Mouse (Mus musculus): ENCODE measurements around the gene Topaz1. TPM values are rescaled to one million over a fixed set of nuclear protein-coding genes. Genes with fewer than 3 reads are reported as not detected.

Gene Topaz1
- total and polyA plus RNA-seq, 2 experiments, result not detected

GRCm38 (mm10) chr9:122836126-122836525, 89.0 kb downstream of the Topaz1 start:
- WGBS, result 92% methylated on average over 9 of the region's 9 CpGs
- H3K27me3 ChIP-seq (ENCODE audit: control insufficient read depth, insufficient read depth, low read length), result no peaks in the 10 kb centered on the region
- no peak overlapping the region for H3K9ac ChIP-seq (ENCODE audit: low read depth, low read length)
- H3K79me2 ChIP-seq (ENCODE audit: control insufficient read depth, insufficient read depth, low read length), result no peaks in the 10 kb centered on the region
- DNase-seq (ENCODE audit: extremely low read depth, low read depth, low spot score), result no peak
- H3K36me3 ChIP-seq (ENCODE audit: control insufficient read depth, insufficient read depth, low read length), result peaks cover 32% of the 10 kb centered on the region
- no peaks in the 10 kb centered on the region for H3K4me1 ChIP-seq (ENCODE audit: control insufficient read depth, insufficient read depth, low read length)
- no peak overlapping the region for H3K27ac ChIP-seq (replicated peaks; ENCODE audit: insufficient read depth, low read depth, low read length)
- TF ChIP-seq POLR2A (IDR thresholded peaks at IDR 0.05; ENCODE audit: extremely low read depth, insufficient read depth, low read length) (no peak), CTCF (IDR thresholded peaks at IDR 0.05; ENCODE audit: low read depth, low read length) (no peak)
- H3K4me3 ChIP-seq (ENCODE audit: insufficient read depth, low read depth, low read length), result no peak overlapping the region

- Histone ChIP-seq H3K36me3 (ENCODE audit: control insufficient read depth, insufficient read depth, low read length) (peaks cover 29% of the 10 kb centered on the region), H3K4me3 (ENCODE audit: insufficient read depth, low read depth, low read length) (no peak overlapping the region), H3K9ac (ENCODE audit: low read depth, low read length) (no peak overlapping the region), H3K79me2 (ENCODE audit: control insufficient read depth, insufficient read depth, low read length) (no peaks in the 10 kb centered on the region), H3K27ac (replicated peaks; ENCODE audit: insufficient read depth, low read depth, low read length) (no peak overlapping the region), H3K27me3 (ENCODE audit: control insufficient read depth, insufficient read depth, low read length) (no peaks in the 10 kb centered on the region), H3K4me1 (ENCODE audit: control insufficient read depth, insufficient read depth, low read length) (no peaks in the 10 kb centered on the region)
- TF ChIP-seq CTCF (IDR thresholded peaks at IDR 0.05; ENCODE audit: low read depth, low read length) (no peak), POLR2A (IDR thresholded peaks at IDR 0.05; ENCODE audit: extremely low read depth, insufficient read depth, low read length) (no peak)
- no peak for DNase-seq (ENCODE audit: extremely low read depth, low read depth, low spot score)
- 79% methylated on average over 6 of the region's 6 CpGs for WGBS
Observed at GRCm38 (mm10) chr9:122836790-122837189, 89.6 kb downstream of the Topaz1 start.

- TF ChIP-seq POLR2A (IDR thresholded peaks at IDR 0.05; ENCODE audit: extremely low read depth, insufficient read depth, low read length) (no peak), CTCF (IDR thresholded peaks at IDR 0.05; ENCODE audit: low read depth, low read length) (no peak)
- Histone ChIP-seq H3K79me2 (ENCODE audit: control insufficient read depth, insufficient read depth, low read length) (no peaks in the 10 kb centered on the region), H3K36me3 (ENCODE audit: control insufficient read depth, insufficient read depth, low read length) (peaks cover 28% of the 10 kb centered on the region), H3K27ac (replicated peaks; ENCODE audit: insufficient read depth, low read depth, low read length) (no peak overlapping the region), H3K27me3 (ENCODE audit: control insufficient read depth, insufficient read depth, low read length) (no peaks in the 10 kb centered on the region), H3K9ac (ENCODE audit: low read depth, low read length) (no peak overlapping the region), H3K4me3 (ENCODE audit: insufficient read depth, low read depth, low read length) (no peak overlapping the region), H3K4me1 (ENCODE audit: control insufficient read depth, insufficient read depth, low read length) (no peaks in the 10 kb centered on the region)
- DNase-seq (ENCODE audit: extremely low read depth, low read depth, low spot score), result no peak
- WGBS, result 96% methylated on average over 4 of the region's 4 CpGs
Observed at GRCm38 (mm10) chr9:122837216-122837615, 90.1 kb downstream of the Topaz1 start.

- Histone ChIP-seq H3K27me3 (ENCODE audit: control insufficient read depth, insufficient read depth, low read length) (no peaks in the 10 kb centered on the region), H3K79me2 (ENCODE audit: control insufficient read depth, insufficient read depth, low read length) (no peaks in the 10 kb centered on the region), H3K4me1 (ENCODE audit: control insufficient read depth, insufficient read depth, low read length) (no peaks in the 10 kb centered on the region), H3K36me3 (ENCODE audit: control insufficient read depth, insufficient read depth, low read length) (peaks cover 25% of the 10 kb centered on the region), H3K9ac (ENCODE audit: low read depth, low read length) (no peak overlapping the region), H3K27ac (replicated peaks; ENCODE audit: insufficient read depth, low read depth, low read length) (no peak overlapping the region), H3K4me3 (ENCODE audit: insufficient read depth, low read depth, low read length) (no peak overlapping the region)
- peak; percentile 18; the same call in 1 of the 2 replicates for TF ChIP-seq CTCF (IDR thresholded peaks at IDR 0.05; ENCODE audit: low read depth, low read length)
- TF ChIP-seq POLR2A (IDR thresholded peaks at IDR 0.05; ENCODE audit: extremely low read depth, insufficient read depth, low read length), result no peak
- 53% methylated on average over 16 of the region's 16 CpGs for WGBS
- no peak for DNase-seq (ENCODE audit: extremely low read depth, low read depth, low spot score)
Observed at GRCm38 (mm10) chr9:122837680-122838079, 90.5 kb downstream of the Topaz1 start.

- no peaks in the 10 kb centered on the region for H3K27me3 ChIP-seq (ENCODE audit: control insufficient read depth, insufficient read depth, low read length)
- H3K27ac ChIP-seq (replicated peaks; ENCODE audit: insufficient read depth, low read depth, low read length), result no peak within 1 kb of the TSS
- H3K4me3 ChIP-seq (ENCODE audit: insufficient read depth, low read depth, low read length), result no peak within 1 kb of the TSS
- no peak for TF ChIP-seq CTCF (IDR thresholded peaks at IDR 0.05; ENCODE audit: low read depth, low read length)
- TF ChIP-seq POLR2A (IDR thresholded peaks at IDR 0.05; ENCODE audit: extremely low read depth, insufficient read depth, low read length), result no peak
- H3K79me2 ChIP-seq (ENCODE audit: control insufficient read depth, insufficient read depth, low read length), result no peaks in the 10 kb centered on the region
- H3K36me3 ChIP-seq (ENCODE audit: control insufficient read depth, insufficient read depth, low read length), result no peaks in the 10 kb centered on the region; the same call in 1 of the 2 replicates
- H3K9ac ChIP-seq (ENCODE audit: low read depth, low read length), result no peak within 1 kb of the TSS
- 90% methylated on average over 3 of the region's 3 CpGs for WGBS
- H3K4me1 ChIP-seq (ENCODE audit: control insufficient read depth, insufficient read depth, low read length), result peaks cover 10% of the 10 kb centered on the region; the same call in 1 of the 2 replicates
- no peak for DNase-seq (ENCODE audit: extremely low read depth, low read depth, low spot score)
Observed at GRCm38 (mm10) chr9:122843760-122844159, 96.6 kb downstream of the Topaz1 start, which contains the start of gene Gm35549. Gm35549 (minus strand) TSS chr9:122844035.

- peaks cover 11% of the 10 kb centered on the region for H3K36me3 ChIP-seq (ENCODE audit: control insufficient read depth, insufficient read depth, low read length)
- no peaks in the 10 kb centered on the region for H3K27me3 ChIP-seq (ENCODE audit: control insufficient read depth, insufficient read depth, low read length)
- TF ChIP-seq CTCF (IDR thresholded peaks at IDR 0.05; ENCODE audit: low read depth, low read length) (no peak), POLR2A (IDR thresholded peaks at IDR 0.05; ENCODE audit: extremely low read depth, insufficient read depth, low read length) (no peak)
- no peak overlapping the region for H3K9ac ChIP-seq (ENCODE audit: low read depth, low read length)
- 29% methylated on average over 3 of the region's 3 CpGs for WGBS
- no peaks in the 10 kb centered on the region for H3K79me2 ChIP-seq (ENCODE audit: control insufficient read depth, insufficient read depth, low read length)
- H3K27ac ChIP-seq (replicated peaks; ENCODE audit: insufficient read depth, low read depth, low read length), result peak overlapping the region; percentile 77; the same call in 1 of the 2 replicates
- peaks cover 10% of the 10 kb centered on the region; the same call in 1 of the 2 replicates for H3K4me1 ChIP-seq (ENCODE audit: control insufficient read depth, insufficient read depth, low read length)
- H3K4me3 ChIP-seq (ENCODE audit: insufficient read depth, low read depth, low read length), result no peak overlapping the region
- peak; percentile 90 for DNase-seq (ENCODE audit: extremely low read depth, low read depth, low spot score)
Observed at GRCm38 (mm10) chr9:122845621-122846020, 98.5 kb downstream of the Topaz1 start.
